Comparison of ENCODE assay signal across 11 mouse cellular contexts in the genomic region with DNA sequence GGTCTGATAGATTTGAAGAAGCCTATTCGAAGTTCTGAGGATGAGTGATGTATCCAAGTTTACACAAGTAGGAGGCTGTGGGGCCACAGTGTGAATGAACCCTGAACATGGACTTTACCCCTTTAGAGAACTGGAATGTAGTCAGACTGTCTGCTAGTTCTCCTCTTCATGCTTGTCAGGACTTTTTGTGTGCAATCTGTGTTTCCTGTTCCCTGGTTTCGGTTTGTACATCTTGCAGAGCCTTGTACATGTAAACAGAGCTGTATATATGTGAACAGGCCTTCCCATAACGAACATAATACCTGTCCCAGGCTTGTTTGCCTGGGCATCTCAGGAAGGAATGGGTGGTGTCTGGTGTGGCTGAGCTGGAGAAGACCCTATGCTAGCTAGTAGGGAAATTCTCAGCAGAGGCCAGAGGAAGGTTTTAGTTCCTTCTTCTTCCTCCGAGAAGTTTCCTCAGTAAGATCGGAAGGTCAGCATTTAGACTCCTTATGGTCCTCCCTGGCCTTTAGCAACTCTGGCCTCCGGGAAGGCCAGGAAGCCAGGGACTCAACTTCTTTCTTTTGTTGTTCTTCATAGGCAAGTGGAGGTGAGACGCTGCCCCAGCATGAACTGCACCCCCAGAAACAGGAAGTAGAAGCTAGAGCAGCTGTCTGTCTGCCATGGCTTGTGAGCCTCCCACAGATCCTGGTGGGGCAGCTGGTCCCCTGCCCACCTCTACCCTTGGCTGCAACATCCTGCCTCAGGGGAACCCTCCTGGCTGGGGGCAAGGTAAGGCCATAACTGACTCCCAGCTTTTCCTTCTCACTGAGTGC. TPM values are rescaled to one million over a fixed set of nuclear protein-coding genes. Genes with fewer than 3 reads are reported as not detected.
A peak's percentile ranks its signal among the peaks of the same experiment; 100 is the strongest.
DNase-seq lines count a peak whose midpoint lies in the region; TF ChIP-seq lines count a peak whose summit lies in the region.
"Had no signal": no experiment of that assay in that cellular context is flagged by ENCODE, and none has a peak within 500 bp of the region (broad histone marks: within the 10 kb centered on the region; RNA-seq: fewer than 3 reads in every experiment).

No protein-coding gene starts in this region.

- peak overlapping the region; percentile 42 for H3K27ac ChIP-seq in brown adipose tissue, adult 24 weeks (replicated peaks; ENCODE audit: low read depth, low read length)
- H3K27ac ChIP-seq in layer of hippocampus, adult 2 months: no peak overlapping the region

- H3K4me1 ChIP-seq in brown adipose tissue, adult 24 weeks (ENCODE audit: control insufficient read depth, insufficient read depth, insufficient read length, low read length): peaks cover 15% of the 10 kb centered on the region

- H3K4me3 ChIP-seq in brown adipose tissue, adult 24 weeks (ENCODE audit: insufficient read depth, low read depth, low read length): no peak overlapping the region
- no peak overlapping the region for H3K4me3 ChIP-seq in layer of hippocampus, adult 2 months

- TF ChIP-seq CTCF in layer of hippocampus, adult 2 months (conservative IDR thresholded peaks at IDR 0.05): no peak

- peak; percentile 33 for DNase-seq in layer of hippocampus, adult 9-11 months
- no peak for DNase-seq in layer of hippocampus, adult 18-20 months (ENCODE audit: low spot score in 2 of 2)
- peak; percentile 36 for DNase-seq in lung, postnatal 36 days
- DNase-seq in thymus, postnatal 10 days (ENCODE audit: low spot score in 2 of 2): peak; percentile 62 to 64
- no peak for DNase-seq in c-Kit-positive CD71-positive TER-119-positive erythroid progenitor cells, embryonic 14.5 days (ENCODE audit: low spot score)
- no peak for DNase-seq in layer of hippocampus, adult 2 months (ENCODE audit: low spot score in 2 of 2)
- DNase-seq in left cerebral cortex, adult 11 months (ENCODE audit: low spot score): no peak

RNA-seq across cellular contexts. Expression of a gene that starts 3.5 kb away (rescaled TPM):
- 1 to 10 TPM; 7.4 to 7.5 TPM for total RNA-seq in layer of hippocampus, adult 18-20 months (2021)
- polyA plus RNA-seq in brown adipose tissue, adult 24 weeks (2012; ENCODE audit: insufficient read depth, insufficient read length, missing spikeins): 13.4 and 16.4 TPM in 2 replicates
- 1 to 10 TPM; 5.8 to 8.3 TPM for total RNA-seq in layer of hippocampus, adult 2 months (2021)

RNA-seq across cellular contexts. Expression of a gene that starts 17.5 kb away (rescaled TPM):
- 100 to 1,000 TPM; 126 to 138 TPM for total RNA-seq in layer of hippocampus, adult 18-20 months (2021)
- polyA plus RNA-seq in brown adipose tissue, adult 24 weeks (2012; ENCODE audit: insufficient read depth, insufficient read length, missing spikeins): 179 and 197 TPM in 2 replicates
- 100 to 1,000 TPM; 119 to 128 TPM for total RNA-seq in layer of hippocampus, adult 2 months (2021)

RNA-seq across cellular contexts. Expression of a gene that starts 43.0 kb away (rescaled TPM):
- total RNA-seq in layer of hippocampus, adult 18-20 months (2021): not detected
- polyA plus RNA-seq in brown adipose tissue, adult 24 weeks (2012; ENCODE audit: insufficient read depth, insufficient read length, missing spikeins): not detected in 2 replicates
- not detected for total RNA-seq in layer of hippocampus, adult 2 months (2021)
- total RNA-seq: layer of hippocampus, adult 8-10 months had no signal
- polyA plus RNA-seq: cortical plate, adult 2 months; Patski had no signal

Comparison
In these comparisons a context has a peak if more than half of its experiments do, and no peak if none do; other contexts are left out.
1. DNase-seq: peak in layer of hippocampus, adult 9-11 months (single experiment), lung, postnatal 36 days (single experiment) and thymus, postnatal 10 days (2 of 2); none in layer of hippocampus, adult 18-20 months (0 of 2), c-Kit-positive CD71-positive TER-119-positive erythroid progenitor cells, embryonic 14.5 days (single experiment), layer of hippocampus, adult 2 months (0 of 2) and left cerebral cortex, adult 11 months (single experiment).